Mouse (Mus musculus): Measurements from ENCODE around the gene Nudt14. TPM values are rescaled to one million over a fixed set of nuclear protein-coding genes. Genes with fewer than 3 reads are reported as not detected.

Nudt14 gene
- total RNA-seq (2021) = 10 to 100 TPM; 42.1 to 46.3 TPM
- long read RNA-seq, experiment 1, transcript Nudt14-202 (5 exons, 1,241 nt) = major isoform, 21 of 33 reads
- long read RNA-seq, experiment 1, partial matches to known transcripts = 2 of 33 reads
- long read RNA-seq, experiment 1, other reads (novel, unspliced or antisense) = 1 of 33 reads
- long read RNA-seq, experiment 2, transcript Nudt14-202 (5 exons, 1,241 nt) = major isoform, 23 of 35 reads
- long read RNA-seq, experiment 2, partial matches to known transcripts = 2 of 35 reads
- long read RNA-seq, experiment 2, other reads (novel, unspliced or antisense) = 1 of 35 reads

DNA sequence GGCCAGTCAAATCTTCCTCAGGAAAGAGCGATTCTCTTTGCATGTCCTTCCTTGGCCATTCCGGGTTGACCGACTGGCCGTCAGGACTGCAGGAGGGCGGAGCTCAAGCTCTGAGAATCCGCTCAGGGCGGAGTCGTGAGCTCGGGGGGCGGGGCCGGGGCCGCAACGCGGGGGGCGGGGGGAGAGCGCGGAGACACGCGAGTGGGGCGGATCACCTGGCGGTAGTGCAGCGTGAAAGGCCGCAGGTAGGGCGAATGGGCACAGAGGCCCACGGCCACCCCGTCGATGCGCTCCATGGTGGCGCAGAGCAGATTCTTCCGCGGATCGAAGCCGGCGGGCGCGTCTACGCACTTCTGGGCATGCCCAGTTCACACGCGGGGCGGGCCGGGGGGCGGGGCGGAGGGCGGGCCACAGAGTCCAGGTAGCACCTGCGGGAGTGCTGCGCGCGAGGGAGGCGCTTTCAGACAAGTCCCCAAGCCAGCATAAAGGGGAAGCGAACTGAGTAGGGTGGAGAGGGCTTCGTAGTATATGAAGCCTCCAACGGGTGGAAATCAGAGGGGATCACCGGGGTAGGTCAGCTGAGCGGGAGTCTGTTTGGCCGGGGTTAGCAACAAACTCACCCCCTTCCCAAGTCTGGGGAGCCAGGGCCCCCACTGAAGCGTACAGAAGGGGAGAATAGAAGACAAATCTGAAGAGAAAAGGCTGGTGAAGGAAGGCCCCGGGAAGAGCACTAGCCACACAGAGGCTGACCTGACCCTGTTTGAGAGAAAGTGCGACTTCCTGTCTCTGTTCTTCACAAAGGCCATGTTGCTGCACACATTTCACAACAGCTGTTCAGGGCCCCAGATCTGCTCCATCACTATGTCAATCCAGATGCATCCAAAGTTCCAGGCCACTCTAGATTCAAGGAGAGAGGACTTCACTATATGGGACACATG lies at the start of gene Nudt14:
Gene Nudt14, minus strand, starts transcription at position 349 of the 938 bp plus-strand sequence.
- peak; percentile 42 to 60 for DNase-seq (ENCODE audit: low spot score in 2 of 2)

DNA sequence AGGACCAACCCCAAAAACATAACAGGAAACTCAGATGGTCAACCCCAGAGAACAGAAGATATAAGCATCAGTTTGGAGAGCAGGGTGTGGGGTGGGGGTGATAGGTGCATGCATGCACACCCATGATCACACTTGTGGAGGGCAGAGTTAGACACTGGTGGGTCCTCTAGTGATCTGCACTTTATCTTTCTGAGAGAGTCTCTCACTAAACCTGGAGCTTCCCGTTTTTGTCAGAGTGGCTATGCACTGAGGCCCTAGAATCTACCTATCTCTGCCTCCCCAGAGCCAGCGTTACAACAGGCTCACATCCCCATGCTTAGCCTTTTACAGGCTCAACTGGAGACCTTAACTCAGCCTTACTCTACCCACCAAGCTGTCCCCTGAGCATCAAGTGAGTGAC lies 49.5 kb upstream of the Nudt14 start:
- no peak for DNase-seq (ENCODE audit: low spot score in 2 of 2)

DNA sequence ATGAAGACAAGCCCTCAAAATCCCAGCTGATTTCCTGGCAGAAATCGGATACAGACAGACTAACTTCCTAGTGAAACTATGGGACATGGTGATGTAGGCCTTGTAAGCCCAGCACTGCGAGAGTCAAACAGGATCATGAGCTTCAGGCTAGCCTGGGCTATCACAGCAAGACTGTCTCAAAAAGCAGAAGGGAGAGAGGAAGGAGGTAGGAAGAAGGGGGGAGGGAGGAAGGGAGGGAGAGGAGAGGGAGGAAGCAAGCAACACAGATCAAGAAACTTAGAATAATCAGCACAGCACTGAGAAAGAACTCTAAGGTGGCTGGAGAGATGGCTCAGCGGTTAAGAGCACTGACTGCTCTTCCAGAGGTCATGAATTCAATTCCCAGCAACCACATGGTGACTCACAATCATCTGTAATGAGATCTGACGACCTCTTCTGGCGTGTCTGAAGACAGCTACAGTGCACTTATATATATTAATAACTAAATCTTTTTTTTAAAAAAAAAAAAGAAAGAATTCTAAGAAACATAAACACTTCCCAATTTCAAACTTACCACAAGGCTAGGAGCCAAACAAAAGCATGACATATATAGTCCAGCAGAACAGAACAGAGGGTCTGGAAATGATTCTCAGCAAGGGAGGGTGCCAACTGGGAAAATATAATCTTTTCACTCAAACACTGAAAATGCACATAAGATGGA lies 48.9 kb upstream of the Nudt14 start:
- DNase-seq (ENCODE audit: low spot score in 2 of 2) = no peak

DNA sequence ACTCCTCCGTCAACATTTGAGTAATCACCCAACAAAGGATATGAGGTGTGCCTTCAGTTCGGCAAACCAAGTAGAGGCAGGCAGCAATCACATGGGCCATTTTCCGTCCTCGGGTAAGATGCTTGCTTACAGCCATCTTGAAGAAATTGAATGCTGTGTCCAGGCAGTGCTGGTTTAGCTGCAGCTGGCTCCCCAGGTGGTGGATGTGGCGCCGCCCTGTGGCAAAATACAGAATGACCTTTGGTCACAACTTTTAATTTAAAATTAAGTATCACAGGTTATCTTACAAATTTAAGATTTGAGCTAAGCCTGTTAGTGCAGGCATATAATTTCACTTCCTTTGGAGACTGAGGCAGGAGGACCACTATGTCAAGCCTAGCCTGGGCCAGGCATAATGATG lies 46.0 kb upstream of the Nudt14 start:
- no peak for DNase-seq (ENCODE audit: low spot score in 2 of 2)

DNA sequence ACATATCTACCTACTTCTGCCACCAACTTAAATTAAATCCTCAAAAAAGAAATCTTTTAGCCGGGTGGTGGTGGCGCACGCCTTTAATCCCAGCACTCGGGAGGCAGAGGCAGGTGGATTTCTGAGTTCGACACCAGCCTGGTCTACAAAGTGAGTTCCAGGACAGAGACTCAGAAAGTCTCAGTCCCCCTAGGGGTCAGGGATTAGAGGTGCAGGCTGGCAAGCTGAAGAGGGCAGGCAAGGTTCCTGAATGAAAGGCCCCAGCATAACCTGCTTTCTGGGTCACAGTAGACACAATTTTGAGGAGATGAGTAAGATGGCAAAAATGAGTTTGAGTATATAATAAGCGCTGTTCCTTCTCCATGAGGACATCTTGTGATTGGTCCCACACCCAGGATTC lies 43.4 kb upstream of the Nudt14 start:
- no peak for DNase-seq (ENCODE audit: low spot score in 2 of 2)

DNA sequence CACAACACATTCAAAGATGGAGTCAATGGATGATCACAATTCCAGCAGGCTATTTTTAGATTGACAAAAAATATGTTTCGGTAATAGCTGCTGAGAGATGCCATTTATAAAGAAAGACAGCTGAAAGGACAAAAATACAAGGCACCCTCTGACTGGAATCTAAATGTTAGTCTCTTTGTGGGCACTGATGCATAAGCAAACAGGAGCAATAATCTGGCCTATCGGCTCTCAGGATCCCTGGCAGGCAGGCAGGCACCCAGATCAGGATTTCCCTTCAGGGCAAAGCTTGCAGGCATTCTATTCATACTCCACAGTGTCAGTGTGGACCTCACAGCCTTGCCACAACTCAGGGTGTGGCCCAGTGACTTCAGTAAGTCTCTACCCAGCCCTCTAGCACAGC lies 40.1 kb upstream of the Nudt14 start:
- DNase-seq (ENCODE audit: low spot score in 2 of 2) = no peak

DNA sequence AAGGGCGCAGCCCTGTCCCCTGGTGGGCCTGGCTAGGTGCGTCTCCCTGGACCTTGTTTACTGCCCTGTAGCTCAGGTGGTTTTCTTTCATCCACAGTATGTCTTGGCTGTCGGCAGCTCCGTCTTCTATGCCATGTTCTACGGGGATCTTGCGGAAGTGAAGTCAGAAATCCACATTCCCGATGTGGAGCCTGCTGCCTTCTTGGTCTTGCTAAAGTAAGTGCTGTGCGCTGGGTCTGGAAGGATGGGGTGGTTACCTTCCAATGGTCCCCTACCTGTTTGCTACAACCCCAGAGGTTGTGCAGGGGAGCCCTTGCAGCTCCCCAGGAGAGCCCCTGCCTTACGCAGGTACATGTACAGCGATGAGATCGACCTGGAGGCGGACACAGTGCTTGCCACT lies 35.2 kb upstream of the Nudt14 start:
- no peak for DNase-seq (ENCODE audit: low spot score in 2 of 2)

DNA sequence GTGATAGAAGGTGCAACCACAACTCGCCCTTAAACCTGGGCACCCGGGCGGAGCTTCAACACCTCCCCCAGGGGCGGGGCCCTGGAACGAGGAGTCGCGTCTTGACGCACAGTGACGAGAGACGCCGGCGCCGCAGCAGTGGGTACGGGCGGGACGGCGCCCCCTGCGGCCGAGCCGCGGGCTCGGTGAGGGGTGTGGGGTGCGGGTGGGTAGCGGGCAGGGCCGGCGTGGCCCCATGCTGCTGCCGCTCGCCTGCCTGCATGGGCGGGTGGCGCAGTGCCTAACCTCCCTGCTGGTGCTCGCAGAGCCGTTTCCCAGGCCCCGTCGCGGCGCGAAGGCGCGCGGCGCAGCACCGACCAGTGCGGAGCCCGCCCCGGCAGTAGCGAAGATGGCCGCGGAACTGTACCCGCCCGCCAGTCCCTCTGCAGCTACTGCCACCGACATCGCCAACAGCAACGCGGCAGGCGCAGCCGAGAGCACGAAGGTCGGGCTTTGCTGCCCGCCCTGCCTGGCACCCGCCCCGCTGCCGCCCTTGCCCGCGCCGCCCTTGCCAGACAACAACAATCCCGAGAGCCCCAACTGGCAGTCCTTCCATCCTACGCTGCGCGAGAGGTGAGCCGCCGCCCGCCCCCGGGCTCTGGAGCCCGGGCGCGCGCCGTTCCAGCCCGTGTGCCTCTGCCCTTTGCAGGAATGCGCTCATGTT lies 34.6 kb upstream of the Nudt14 start, which contains the start of gene Btbd6:
Gene Btbd6, plus strand, starts transcription at position 112 of the 703 bp plus-strand sequence.
- peak; percentile 81 to 83 for DNase-seq (ENCODE audit: low spot score in 2 of 2)

DNA sequence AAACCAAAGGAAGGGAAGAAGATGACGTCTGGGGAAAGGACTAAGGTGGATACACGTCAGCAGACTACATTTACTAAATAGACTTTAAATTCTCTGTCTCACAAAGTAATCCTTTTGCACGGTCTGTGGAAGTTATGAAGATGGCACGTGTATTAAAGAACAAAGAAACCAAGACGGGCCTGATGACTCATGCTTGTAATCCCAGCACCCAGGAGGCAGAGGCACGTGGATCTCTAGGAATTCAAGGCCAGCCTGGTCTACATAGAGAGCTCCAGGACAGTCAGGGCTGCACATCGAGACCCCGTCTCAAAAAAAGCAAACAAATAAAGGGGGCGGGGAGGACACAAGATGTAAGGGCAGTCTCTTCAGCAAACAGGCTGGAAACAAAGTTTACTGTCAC lies 32.8 kb upstream of the Nudt14 start:
- DNase-seq (ENCODE audit: low spot score in 2 of 2) = no peak

DNA sequence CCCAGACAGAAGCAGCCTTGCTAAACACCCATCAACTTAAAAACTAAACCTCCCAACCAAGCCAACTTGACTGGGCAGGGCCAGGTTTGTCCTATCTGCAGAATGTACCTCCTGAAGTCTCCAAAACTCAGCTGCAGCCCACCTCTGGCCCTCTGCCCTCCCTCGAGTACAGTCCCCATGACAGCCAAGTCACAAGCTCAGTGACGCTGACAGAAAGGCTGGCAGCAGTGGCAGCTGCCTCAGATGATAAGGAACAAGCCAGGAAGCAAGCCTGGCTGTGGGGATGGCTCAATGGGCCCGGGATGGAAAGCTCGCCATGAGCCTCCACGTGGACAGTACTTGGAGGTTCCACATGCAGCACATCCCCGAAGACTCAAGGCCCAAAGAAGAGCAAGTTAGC lies 27.7 kb upstream of the Nudt14 start:
- DNase-seq (ENCODE audit: low spot score in 2 of 2) = no peak

DNA sequence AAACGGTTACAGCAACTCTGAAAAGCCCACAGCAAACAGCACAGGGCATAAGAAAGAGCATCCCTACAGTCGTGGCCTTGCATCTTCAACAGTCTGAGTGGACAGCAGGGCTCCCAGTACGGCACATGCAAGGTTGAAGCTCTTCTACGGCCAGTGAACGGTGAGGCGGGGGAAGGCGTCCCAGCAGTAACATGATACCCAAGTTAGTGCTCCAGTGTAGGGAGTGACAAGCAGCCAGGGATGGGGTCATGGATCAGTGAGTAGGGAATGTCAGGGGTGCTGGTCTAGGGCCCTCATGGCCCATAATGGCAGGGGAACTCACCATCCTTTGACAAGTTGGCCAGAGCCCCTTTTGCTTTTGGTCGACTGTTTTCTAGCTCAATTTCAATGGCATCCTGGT lies 27.0 kb upstream of the Nudt14 start:
- DNase-seq (ENCODE audit: low spot score in 2 of 2) = no peak

DNA sequence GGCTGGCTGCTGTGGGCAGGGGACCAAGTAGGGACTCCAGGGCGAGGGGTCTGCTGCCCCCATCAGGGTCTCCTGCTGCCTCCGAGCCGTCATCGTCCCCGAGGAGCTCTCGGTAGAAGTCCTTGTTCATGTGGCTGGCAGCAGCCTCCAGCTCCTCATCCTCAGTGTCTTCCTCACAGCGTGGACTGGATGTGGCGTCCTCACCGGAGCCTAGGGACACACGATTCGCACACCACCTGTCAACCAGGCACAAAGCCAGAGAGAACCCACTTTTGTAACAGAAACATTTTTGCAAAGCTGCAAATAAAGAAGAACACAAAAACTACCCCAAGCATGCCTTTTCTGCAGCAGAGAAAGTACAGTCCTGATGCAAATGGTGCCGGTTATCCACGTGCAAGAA lies 23.9 kb upstream of the Nudt14 start:
- DNase-seq (ENCODE audit: low spot score in 2 of 2) = no peak

DNA sequence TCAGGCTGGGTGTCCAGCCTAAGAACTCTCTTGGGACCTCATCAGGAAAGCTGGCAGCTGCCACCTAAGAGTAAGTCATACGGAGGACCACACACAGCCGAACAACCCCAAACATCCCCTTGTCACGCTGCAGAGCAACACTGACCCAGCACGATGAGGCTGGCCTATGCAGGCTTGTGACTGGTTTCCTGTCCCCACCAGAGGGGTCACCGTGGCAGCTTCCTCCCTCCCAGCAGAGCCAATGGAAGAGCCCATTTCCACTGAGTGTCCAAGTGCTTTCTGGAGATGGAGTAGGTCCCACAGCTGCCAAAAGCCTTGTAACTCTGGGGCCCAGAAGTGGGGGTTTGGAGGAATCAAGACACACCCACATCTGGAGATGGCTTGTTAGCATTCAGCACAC lies 19.9 kb upstream of the Nudt14 start:
- no peak for DNase-seq (ENCODE audit: low spot score in 2 of 2)

DNA sequence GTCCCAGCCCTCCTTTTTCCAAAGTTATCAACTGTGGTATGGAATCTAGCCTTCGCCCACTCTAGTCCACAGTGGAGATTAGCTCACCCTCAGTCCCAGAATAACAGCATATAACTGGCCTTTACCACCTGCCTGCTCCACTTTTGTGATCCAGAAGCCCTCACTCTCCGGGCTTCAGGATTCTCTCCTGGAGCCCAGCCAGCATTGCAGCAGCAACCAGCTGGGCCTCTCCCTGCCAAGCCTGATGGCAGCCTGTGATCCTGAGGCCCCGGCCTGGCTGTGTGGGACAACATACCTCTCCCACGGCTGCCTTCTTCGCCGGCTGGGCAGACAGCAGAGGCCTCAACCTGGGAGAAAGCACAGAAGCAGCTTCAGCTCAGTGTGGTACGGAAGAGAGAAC lies 19.5 kb upstream of the Nudt14 start:
- DNase-seq (ENCODE audit: low spot score in 2 of 2) = no peak

DNA sequence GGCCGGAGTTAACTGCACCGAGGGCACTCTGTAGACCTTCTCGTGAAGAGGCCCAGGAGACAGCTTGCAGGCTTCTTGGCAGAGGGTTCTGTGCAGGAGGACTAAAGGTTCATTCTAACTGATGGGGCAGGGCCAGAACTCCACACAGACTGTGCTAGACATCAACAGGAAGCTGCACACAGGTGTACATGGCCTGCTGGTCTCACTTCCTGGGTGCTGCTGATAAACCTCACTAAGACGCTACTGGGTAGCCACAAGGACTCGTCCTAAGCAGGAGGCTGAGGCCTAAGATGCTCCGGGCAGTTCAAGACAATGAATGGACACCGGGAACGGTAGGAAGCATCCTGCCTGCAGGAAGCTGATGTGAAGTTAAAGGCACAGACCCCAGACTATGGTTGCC lies 17.5 kb upstream of the Nudt14 start:
- no peak for DNase-seq (ENCODE audit: low spot score in 2 of 2)

DNA sequence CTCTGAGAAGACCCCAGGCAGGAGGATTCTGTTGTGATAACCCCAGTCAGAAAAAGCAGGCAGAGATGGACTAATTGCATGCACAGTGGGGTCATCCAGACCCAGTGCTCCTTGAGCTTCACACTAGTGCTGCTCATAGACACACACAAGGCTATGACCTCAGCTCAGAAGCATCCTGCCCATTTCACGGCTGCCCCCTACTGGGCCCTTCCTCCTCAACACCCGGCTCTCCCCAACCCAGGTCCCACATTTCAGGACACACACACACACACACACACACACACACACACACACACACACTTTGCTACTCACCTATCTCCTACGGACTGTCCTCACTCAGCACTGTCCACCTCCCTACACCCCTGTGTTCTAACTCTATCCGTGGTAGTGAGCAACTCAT lies 16.4 kb upstream of the Nudt14 start:
- peak in 1 of 2 experiments; percentile 32 for DNase-seq (ENCODE audit: low spot score in 2 of 2)

DNA sequence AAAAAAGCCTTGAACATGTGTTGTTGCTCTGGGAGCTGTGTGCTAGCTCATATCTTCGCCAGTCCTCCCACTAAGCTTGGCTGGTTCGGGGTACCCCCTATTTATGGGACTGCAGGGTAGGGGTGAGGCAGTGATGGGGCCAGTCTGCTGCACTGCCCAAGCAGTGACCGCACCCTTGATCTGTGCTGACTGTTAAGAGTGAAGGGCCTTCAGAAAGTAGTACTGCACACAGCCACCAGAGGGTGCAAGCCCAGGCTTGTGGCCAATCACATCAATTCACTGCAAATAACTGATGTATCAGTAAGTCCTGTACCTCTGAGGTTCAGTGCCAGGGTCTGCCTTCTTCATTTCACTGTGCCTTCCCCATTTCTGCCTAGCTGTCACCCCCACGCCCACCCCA lies 13.9 kb upstream of the Nudt14 start:
- peak; percentile 49 to 62 for DNase-seq (ENCODE audit: low spot score in 2 of 2)

DNA sequence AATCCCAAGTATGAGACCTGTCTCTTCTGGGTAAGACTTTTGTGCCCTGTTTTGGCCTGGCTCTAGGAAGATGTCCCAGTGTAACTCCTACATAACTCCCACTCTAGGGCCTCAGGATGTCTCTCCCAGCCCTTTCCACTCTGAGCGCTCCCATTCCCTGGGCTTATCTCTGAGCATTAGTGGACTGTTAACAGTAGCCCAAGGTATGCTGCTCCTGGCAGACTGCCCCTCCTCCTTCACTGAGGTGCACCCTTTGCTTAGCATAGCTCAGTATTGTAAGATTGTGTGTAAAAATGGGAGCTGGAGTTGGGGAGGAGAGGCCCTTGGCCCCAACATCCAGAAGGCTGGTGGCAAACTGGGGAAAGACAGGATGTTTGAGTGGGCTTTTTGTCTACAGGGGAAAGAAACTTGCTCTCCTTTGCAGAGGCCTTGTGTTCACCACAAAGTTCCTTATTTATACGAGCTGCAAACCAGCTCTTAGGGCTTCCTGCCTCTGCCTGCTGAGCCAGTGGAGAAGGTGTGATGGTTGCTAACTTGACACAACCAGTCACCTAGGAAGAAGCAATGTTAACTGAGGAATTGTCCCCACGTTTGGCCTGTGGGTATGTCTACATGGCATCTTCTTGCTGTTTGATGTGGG lies 11.1 kb upstream of the Nudt14 start:
- DNase-seq (ENCODE audit: low spot score in 2 of 2) = no peak

DNA sequence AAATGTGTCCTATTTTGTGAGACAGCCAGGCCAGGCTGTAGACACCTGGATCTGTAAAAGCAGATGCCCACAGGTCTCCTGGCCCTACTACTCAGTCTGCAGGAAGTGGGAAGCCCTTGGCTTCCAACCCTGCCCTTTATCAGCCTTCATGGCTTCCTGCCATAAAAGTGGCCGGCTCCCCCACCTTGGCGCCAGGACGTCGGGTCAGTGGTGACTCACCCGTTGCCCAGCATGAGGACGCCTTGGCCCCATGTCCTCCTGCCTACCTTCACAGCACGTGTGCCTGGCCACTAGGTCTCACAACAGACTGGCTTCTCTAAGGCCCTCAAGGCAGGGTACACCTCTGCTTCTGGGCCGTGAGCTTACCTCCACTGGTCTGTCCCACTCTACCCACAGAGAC lies 10.5 kb upstream of the Nudt14 start:
- DNase-seq (ENCODE audit: low spot score in 2 of 2) = peak; percentile 24 to 63

DNA sequence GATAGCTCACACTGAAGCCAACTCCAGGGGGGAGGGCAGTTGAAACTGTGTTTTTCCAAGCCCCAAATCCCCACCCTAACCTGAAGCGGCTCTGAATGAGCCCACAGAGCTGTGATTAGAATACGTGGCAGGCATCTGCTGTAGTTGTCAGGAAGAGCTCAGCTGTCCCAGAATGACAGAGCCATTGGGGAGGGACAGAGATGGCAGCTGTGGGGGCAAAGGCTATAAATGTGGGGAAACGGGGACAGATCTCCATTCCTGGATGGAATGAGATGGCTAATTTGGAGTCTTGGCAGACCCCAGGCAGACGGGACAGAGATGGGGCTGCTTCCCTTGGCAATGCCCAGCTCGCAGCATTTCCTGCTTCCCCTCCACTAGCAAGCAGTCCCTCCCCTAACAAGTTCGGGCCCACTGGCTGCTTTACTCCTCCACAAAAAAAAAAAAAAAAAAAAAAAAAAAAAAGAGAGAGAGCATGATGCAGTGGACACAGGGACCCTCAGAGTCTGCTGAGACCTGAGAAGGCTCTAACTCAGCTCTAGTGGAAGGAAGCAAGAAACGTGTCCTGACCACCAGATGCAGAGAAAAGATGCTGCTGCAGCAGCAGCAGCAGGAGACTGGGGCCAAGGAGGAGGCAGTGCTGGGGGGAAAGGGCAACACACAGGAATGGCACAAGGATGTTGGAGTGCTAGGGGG lies 9.4 kb upstream of the Nudt14 start:
- DNase-seq (ENCODE audit: low spot score in 2 of 2) = no peak

All from adrenal gland, postnatal 4 days (tissue).